Mouse (Mus musculus) embryo, embryonic 11.5 days (tissue): Measurements from ENCODE around the gene Wdfy4.

ENCODE experiments used
- DNase-seq: peaks from one replicate; pipeline ENCODE4 v3.0.0-alpha.2; 2012; ENCODE audit warnings: low read depth, low spot score

Wdfy4 gene

DNA sequence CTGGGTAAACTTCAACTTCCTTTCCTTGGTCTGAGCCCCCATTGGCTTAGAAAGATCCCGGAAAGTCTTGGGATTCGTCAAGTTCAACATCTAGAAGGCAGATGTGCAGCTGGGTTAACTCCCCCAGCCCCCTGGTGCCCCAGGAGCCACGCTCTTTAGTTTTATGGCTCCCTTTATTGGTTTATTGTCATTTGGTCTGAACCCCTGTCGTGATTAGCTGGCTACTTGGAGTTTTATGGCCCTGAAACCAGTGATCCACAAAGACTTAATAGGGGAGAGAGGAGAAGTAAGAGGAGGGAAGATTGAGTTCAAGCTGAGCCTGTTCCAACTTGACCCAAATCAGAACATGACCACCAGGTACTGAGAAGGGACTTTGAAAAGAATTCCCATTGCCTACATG is 198.6 kb downstream of the Wdfy4 start:
- no peak for DNase-seq

DNA sequence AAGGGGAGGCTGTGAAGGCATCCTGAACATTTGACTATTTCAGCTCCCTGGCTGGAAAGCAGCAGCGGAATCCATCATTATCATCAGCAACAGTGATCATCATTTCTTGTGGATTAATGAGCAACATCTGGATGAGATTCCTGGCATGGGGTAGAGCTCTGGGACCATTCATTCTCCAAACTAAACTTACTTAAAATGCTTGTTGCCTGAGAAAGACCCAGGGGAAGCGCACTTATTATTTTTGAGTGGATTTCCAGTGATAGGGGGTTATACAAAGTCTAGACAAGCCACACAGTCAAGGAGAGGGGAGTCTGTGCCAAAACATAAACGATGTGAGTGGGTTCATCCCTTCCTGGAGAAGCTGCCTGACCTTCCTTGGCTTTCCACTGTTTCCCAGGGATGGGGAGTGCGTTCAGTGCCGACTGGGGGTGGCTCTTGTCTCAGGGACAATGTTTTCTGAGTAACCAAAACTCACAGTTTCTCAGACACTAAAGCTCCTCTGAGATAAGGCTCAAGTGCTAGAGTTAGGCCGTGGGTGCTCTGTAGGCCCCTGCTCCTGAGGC is 201.1 kb downstream of the Wdfy4 start:
- no peak for DNase-seq

DNA sequence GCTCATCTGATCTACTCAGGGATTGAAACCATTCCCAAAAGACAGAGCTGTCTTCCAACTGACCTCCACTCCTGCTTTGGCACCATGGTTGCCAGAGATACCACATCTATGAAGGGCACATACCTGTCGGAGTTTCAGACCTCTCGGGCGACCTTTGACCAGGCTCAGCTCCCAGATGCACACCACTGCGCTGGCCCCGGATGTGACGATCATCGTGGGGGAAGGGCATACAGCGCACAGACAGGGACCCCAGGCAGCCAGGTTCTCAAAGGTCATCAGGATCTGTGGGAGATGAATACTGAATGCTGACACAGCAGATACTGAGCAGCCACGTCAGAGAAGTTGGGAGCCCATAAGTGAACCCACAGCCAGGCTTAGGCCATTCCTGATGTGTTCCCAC is 214.6 kb downstream of the Wdfy4 start:
- no peak for DNase-seq

DNA sequence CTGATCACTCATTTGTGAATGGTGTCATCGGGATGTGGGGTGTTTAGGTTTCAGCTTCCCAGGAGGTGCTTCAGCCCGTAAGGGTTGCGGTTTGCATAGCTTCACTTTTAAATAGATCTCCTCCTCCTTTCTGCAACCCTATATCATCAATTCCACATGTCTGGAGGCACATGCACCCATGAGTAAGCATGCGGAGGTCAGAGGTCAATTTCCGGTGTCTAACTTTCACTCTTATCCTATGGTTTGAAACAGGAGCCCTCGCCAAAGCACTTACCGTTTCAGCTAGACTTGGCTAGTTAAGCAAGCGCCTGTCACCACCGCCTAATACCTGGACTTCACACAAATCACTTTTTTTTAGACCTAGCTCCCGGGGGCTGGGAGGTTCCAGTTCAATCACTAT is 220.6 kb downstream of the Wdfy4 start:
- no peak for DNase-seq

DNA sequence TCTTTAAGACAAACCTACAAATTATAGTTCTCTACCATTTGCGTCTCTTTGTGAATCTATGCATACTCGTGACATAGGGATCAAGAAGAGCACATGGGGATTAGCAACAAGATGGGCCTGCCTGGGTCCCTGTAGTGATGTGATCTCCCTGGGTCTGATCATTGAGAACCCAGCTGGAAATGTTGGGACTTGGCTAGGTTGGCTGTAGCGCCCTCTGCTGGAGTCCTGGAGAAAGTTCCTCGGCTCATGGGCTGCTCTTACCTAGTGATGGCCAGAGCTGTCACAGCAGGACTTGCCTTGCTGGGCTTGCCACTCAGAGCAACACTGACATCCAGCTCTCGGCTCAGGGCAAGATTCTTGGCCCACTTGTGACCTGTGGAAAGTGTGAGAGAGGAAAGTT is 224.8 kb downstream of the Wdfy4 start:
- peak; percentile 37 for DNase-seq

DNA sequence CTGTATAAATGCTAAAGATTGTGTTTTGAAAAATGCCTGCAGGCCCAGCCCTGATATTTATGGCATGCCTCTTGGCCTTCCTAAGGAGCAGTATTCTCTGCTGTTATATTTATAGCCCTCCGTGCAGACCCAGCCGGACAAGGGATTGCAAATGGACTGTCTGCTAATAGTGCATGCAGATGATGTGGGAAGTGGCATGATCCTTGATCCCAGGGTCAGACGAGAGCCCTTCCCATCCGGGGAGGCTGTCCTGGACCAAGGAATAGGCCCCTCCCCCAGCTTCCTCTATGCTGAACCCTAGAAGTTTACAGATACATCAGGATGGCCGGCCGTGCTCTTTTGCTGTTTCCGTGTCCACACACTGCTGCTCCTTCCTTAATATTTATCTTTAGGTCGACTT is 226.6 kb downstream of the Wdfy4 start:
- no peak for DNase-seq

DNA sequence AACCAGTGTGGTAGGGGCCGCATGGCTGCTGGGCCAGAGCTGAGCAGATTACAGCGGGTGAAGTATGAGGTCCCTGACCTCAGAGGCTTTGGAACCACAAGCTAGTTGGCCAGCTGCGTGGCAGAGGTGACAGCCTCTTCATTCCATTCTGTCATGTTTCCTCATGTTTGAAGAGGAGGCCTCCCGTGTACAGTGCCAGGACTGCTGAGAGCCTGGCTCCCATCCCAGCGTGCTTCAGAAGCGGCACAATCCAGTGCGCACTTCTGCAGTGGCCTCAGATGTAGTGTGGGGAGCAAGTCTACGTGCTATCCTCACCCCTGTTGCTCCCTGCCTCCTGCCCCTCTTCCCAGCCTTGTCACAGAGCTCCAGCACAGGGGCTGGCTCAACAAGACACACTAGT is 228.8 kb downstream of the Wdfy4 start:
- DNase-seq, result no peak

DNA sequence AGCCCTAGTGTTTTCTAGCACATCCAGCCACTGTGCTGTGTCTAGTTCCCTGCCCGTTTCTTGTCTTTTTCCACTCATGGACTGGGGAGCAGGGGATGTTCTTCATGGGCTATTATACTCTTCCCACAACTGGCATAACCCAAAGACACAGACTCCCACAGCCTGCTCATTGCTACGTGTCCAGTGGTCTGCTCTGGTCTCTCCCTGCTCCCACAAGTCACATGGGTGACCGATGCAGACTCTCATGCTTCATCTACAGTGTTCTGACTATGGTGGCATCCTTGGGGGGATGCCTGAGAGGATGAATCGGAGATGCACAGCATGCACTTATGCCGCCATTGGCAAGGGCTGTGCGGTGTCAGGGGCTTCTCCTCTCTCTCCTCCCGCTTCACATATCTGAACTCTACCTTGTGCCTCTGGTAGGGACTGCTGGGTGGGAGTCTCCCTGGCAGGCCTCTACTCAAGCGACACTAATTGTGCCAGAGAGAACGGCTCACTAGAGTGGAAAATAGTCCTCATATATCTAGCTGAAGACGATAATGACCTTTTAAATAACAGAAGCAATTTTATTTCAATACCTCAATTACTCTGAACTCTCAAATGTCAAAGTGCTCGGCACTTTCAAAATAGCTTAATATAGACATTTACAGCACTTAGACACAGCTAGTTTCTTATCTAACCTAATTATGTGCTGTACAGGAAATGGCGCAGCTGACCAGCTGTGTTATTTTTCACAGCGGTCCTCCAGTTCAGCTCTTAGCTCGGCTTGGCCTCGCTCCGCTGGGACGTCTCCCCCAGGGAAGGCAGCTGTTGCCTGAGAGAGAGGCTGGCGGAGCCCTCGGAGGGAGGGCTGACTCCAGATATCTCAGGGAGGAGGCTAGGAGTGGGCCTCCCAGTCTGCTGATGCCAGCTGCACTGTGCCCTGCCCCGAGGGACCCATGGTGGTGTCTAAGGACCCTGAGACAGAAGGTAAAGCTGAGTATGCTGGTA is 234.7 kb downstream of the Wdfy4 start:
- DNase-seq, result peak; percentile 9

DNA sequence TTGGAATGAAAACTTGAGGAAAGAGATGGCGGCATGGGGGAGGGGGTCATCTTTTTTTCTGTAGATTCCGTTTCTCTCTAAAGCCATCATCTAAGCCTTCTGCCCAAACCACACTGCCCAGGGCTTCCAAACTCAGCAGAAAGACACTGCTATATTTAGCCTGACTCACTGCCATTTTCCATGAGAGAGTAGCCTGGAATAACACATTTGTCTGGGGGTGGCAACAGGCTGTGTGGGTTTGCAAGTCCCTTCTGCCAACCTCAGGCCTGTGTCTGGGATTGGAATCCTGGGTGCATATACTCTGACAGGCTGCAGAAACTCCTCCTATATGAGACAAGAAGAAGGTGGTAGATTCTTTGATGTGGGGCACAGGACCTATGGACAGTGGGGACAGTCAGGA is 237.8 kb downstream of the Wdfy4 start:
- DNase-seq, result no peak

DNA sequence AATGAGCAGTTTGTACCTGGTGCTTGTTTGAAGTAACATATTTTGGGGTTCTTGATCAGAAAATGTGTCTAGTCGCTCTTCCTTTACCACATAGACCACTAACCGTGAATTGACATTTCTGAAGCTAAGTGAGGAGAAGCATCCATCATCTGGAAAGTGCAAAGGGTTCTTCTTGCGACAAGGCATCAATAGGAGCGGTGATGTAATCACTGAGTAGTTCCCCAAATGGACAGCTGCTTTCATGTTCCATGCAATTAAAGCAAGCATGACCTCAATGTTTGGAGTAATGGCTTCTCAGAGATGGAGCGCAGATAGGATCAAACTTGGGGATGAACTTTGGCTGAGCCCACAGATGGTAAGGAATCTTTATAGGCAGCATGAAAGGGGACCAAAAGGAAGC is 246.1 kb downstream of the Wdfy4 start:
- DNase-seq, result no peak

DNA sequence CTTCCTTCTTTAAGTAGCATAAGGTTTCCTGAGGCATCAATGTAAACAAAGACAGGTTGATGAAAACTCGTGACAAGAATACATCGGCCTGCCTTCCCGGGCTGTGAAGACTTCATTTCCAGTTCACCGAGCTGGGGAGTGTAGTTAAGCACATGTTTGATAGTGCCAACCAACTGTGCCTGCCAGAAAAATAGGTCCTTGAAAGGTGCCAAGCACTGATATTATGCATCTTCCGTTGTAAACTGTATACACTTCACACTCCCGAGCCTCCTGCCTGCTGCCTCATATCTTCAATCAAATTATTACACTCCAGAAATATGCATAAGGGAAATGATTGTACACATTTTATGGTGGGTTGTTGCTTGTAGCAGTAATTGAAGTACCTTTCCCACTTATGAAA is 251.2 kb downstream of the Wdfy4 start:
- DNase-seq, result no peak

DNA sequence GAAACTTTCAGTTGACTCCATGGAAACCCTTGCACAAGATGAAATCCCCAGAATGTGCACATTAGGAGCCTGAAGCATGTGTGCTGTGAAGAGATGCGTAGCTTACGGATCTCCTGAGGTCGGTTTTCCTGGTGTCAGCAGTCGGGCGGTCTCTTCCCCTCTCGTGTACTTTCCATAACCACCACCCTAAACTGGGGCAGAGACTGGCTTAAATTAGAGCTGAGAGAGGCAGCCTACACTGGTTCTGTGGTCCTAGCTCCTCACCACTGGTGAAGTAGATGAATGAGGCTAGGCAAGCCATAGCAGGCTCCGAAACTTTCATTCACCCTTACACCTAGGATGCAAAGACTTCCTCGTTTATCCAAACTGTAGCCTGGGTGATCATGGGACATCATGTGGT is 253.1 kb downstream of the Wdfy4 start:
- no peak for DNase-seq

DNA sequence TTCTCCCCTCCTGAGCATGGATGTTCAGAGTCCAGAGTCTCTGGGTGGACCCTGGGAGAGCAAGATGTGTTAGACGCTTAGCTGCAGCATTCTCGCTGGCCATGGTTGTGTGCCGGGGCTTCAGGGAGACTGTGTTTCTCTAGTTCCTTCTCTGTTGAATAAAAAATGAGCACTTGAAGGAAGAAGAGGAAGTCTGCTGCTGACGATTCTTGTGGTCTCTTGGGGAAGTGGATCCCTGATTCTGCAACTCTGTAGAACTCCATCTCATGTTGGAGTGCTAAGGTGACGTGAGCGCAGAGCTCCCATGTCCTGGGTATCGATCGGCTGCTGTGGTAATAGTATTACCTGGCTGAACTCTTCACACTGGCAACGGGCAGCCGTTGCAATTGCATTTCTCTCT is 253.6 kb downstream of the Wdfy4 start:
- DNase-seq, result no peak

DNA sequence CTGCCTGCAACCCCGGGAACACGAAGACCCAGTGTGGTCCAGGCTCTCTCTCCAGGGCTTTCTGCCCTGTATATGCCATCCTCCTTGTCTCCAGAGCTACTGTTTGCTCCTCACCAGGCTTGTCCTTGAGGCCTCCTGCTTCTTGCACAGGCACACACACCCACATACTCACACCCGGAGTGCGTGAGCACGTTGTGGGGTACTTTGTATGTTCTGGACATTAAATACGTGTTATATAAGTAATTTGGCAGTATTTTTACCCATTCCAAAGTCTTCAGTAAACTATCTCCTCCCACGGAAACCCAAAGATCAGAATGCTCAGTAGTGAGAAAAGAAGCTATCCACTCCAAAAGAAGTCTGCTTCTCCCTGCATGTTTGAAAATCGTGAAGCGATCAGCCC is 261.4 kb downstream of the Wdfy4 start:
- no peak for DNase-seq

DNA sequence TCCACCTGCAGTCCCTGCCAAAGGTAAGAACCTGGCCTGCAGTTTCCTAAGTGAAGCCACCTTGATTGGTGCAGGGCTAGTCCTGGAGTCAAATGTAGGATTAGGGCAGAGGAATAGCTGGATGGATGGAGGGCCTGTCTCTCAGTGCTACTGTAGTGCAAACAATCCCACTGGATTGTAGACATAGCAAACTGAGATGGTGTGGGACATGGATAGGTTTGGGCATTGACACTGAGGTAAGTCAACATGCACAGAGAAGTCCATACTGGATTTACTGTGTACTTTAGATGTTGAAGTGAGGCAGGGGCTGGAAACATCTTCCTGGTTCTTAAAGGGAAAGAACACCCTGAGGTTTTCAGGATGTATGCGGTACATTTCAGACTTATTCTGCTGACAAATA is 267.4 kb downstream of the Wdfy4 start:
- DNase-seq, result no peak

DNA sequence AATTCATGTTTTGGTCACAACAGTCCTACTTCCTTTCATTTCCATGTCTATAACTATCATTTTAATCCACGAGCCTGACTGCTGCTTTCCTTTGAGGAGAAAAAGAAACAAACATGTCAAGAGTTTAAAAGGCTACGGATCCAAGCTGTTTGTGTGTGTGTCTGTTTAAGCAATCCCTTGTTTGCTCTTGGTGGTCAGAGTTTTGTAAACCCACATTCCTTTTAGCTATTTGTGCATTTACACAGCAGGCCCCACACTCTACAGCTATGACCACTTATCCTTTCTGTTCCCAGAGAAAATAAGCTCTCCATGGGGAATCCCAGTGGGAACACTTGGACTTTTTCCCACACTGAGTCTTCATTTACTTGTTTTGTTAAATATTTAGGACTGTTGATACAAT is 269.9 kb downstream of the Wdfy4 start:
- no peak for DNase-seq

DNA sequence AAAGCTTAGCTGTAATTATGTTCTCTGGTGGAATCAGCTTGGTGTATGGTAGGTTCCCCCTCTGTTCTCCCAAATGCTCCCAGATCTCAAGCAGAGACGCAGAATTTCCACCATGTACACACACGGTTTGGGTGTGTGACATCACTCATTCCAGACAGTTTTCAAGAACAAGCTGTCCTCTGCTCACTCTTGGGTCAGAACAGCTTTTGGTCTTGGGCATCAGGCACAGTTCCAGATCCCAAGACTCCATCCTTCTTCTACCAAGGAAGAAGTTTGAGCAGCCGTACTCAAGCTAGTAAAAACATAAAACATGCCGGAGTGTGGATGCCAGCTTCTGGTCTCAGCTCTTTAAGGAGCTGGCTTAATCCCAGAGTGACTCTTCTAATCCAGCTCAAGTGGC is 274.1 kb downstream of the Wdfy4 start:
- no peak for DNase-seq
